Mouse (Mus musculus): ENCODE measurements around the gene BC030499.
A peak's percentile ranks its signal among the peaks of the same experiment; 100 is the strongest.
"Not testable (repeated sequence)": the region's sequence is repeated elsewhere in the genome, so short reads cannot be mapped to it uniquely, and the experiment has no call there.

Gene BC030499

GRCm38 (mm10) chr11:78290654-78291053, at the start of gene BC030499:
Gene BC030499 (plus strand): TSS chr11:78290841.
- no peak for DNase-seq (ENCODE audit: low spot score)

- DNase-seq (ENCODE audit: low spot score) = no peak
Measured at GRCm38 (mm10) chr11:78245261-78245626, 45.4 kb upstream of the BC030499 start.

DNA sequence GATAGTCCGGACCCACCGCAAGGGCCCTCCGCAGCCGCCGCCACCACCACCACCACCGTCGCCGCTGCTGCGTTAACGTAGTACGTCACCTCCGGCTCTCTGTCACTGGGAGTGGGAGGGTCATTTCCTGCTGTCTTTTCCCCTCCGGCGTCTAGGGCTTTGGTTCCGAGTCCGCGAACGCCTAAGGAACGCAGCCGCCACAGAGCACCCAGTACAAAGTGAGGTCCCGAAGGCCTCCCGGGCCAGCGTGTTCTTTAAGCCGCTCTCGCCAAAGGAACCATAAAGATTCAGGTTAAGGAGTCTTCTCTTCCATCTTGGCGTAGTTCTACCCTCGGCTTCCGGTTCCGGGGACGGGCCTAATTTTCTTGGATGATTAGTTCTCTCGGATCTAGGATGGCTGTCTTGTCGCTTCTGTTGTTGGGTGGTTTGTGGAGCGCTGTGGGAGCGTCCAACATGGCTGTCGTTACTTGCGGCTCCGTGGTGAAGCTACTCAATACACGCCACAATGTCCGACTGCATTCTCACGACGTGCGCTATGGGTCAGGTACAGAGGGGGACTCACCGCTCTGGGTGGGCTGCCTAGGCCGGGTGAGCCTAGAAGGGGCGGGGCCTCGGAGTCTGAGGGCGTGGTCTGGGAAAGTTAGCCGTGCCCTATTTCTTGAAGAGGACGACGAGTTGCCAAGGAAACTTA, 44.9 kb upstream of the BC030499 start, which contains the start of the genes Sdf2 and Supt6:
Gene Sdf2 (plus strand): TSS at position 120 of the 691 bp plus-strand sequence.
Gene Supt6 (minus strand): TSS at position 361 of the 691 bp plus-strand sequence.
- DNase-seq (ENCODE audit: low spot score) = peak; percentile 89

DNA sequence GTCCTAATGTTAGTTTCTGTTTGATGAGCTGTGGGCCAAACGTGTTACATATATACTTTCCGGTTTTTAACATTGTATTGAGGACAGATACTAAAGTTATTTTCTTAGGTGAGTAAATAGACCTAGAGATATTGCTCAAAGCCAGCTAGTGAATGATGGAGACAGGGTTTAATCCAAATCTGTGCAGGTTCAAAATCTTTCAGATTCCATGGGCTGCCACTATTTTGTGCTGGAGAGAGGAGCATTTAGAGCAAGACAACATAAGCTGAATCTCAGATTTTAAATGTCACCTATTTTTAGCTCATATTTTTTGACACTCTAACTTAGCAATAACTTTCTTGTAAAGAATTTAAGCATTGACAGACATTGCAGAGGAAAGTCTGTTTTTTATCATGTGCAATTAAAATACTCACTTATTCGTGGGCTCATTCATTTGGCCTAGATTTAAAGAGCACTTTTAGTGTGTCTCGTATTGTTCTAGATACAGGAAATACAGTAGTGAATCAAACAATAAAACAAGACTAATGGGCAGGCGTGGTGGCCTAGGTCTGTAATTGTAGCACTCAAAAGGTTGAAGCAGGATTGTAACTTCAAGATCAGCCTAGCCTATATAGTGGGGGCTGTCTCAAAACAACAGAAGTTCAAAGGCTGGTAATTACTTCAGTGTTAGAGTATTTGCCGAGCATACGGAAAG, 44.2 kb upstream of the BC030499 start:
- DNase-seq (ENCODE audit: low spot score) = no peak

DNA sequence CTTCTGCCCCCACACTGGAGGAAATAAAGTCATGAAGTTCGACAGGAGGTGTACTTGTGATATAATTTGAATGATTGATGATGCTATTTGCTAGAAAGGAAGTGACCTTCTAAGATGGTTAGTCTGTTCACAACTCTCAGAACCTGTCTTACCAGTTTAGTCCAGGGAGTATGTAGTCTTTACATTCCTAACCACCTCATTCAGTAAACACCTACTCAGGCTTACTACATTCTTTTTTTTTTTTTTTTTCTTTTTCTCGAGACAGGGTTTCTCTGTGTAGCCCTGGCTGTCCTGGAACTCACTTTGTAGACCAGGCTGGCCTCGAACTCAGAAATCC, 43.7 kb upstream of the BC030499 start:
- no peak for DNase-seq (ENCODE audit: low spot score)

DNA sequence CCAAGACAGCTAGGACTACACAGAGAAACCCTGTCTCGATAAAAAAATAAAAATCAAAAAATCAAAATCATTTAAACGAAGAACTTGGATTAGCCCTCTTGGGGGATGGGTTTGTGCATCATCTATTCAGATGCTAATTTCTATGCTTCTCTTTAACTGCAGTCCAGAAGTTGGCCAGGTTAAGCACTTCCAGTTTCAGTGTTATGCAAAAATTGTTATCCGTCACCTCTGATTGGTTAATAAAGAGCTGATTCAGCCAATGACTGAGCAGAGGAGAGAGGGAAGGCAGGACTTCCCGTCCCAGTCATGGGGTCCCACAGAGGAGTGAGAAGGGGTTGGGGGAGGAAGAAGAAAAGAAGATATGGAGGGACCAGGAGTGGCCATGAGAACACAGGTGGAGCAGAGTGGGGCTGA, 42.9 kb upstream of the BC030499 start:
- DNase-seq (ENCODE audit: low spot score) = no peak

DNA sequence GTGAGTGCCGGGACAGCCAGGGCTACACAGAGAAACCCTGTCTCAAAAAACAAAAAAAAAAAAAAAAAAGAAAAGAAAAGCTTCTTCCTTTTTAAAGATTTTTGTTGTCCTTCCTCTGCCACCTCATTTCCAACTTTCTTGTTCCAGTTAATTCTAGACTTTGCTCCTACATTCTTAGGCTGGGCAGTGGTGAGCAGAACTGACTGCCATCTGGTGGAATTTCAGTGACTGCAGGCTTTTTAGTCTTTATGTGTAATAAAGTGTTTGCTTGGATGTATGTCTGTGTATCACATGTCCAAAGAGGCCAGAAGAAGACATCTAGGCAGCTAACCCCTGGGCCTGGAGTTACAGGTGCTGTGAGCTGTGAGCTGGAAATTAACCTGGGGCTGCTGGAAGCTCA, 34.0 kb upstream of the BC030499 start:
- DNase-seq (ENCODE audit: low spot score) = peak; percentile 15

DNA sequence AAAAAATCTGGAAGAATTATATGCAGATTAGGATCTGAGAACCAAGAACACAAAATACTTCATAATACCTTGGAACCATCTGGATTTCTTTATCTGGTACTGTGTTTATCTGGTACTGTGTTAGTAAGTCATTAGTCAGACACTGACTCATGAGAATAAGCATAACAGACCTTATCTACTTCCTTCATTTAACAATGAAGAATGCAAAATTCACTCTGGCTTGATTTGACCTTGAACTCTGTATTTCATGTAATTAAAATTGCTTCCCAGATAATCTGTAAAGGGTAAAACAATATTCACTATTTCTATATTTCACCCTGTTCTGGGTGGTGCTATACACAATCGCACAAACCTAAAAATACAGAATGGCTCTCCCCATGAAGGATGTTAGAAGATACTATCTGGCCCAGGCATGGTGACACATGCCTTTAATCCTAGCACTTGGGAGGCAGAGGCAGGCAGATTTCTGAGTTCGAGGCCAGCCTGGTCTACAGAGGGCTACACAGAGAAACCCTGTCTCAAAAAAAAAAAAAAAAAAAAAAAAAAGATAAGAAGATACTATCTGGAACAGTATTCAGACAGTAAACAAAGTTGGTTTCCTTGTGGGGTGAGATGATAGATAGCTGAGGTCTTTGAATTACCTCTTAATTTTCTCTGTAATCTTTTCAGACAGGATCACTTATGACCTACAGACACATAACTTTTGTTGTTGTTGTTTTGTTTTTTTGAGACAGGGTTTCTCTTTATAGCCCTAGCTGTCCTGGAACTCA, 30.0 kb upstream of the BC030499 start:
- peak; percentile 13 for DNase-seq (ENCODE audit: low spot score)

DNA sequence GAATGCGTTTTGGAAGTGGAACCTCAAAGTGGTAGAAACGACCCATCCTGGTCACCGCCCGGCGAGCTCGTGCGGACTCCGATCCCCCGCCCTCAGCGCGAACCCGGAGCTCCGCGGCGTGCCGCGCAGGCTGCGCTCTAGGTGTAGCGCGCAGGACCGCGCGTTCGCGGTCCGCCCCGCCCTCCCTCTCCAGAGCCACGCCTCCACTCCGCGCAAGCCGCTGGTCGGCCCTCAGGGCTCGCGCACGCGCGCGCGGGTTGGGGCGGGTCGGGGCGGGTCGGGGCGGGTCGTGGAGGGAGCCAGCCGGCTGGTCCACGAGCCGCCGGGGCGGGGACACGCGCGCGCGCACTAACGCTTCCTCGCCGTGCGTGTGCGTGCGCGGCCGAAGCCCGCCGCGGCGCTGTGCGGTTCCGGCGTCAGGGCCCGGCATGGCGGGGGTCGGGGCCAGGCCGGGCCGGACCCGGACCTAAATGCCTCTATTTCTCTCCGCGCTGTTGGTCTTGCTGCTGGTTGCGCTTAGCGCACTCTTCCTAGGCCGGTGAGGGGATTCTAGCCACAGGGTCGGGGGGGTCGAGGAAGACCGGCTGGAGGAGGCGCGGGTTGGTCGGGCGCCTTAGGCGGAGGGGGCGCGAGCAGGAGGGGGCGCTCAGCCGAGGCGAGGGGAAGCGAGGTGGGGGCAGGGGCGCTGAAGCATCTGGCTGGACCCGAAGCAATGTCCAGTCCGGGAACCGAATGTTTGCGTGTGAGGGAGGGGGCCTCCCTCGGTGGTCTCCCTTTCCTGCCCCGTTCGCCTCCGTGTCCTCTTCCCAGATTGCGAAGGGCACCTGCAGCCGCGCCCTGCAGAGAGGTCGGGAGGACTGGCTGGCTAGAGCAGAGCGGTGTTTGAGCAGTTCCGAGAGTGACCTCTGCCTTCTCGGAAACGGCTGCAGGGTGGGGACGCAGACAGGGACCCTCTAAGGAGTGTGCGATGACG, 29.0 kb upstream of the BC030499 start, which contains the start of gene 2610507B11Rik:
Gene 2610507B11Rik (plus strand): TSS at position 373 of the 973 bp plus-strand sequence.
- DNase-seq (ENCODE audit: low spot score) = peak; percentile 94

- DNase-seq (ENCODE audit: low spot score) = peak; percentile 83
Measured at GRCm38 (mm10) chr11:78262550-78262949, 28.1 kb upstream of the BC030499 start.

- DNase-seq (ENCODE audit: low spot score) = no peak
Measured at GRCm38 (mm10) chr11:78265571-78265970, 25.1 kb upstream of the BC030499 start.

GRCm38 (mm10) chr11:78271986-78272385, 18.7 kb upstream of the BC030499 start:
- no peak for DNase-seq (ENCODE audit: low spot score)

- DNase-seq (ENCODE audit: low spot score) = no peak
Measured at GRCm38 (mm10) chr11:78275596-78275995, 15.0 kb upstream of the BC030499 start.

- not testable (repeated sequence) for DNase-seq (ENCODE audit: low spot score)
Measured at GRCm38 (mm10) chr11:78276169-78276568, 14.5 kb upstream of the BC030499 start.

- DNase-seq (ENCODE audit: low spot score) = no peak
Measured at GRCm38 (mm10) chr11:78278853-78279252, 11.8 kb upstream of the BC030499 start.

DNA sequence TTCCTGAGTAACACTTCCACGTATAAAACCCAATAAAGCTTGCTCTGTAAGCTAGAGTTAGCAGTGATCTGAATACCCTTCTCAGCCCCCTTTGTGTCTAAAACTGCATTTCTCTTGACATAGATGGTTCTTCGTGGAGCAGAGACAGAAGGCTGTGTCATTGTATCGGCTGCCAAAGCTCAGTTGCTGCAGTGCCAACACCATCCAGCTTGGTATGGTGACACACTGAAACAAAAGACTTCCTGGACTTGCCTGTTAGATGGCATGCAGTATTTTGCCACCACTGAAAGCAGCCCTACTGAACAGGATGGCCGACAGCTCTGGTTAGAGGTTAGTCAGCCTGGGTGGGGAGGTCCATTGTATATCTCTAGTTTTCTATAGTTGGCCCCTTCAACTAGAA, 11.1 kb upstream of the BC030499 start:
- no peak for DNase-seq (ENCODE audit: low spot score)

- DNase-seq (ENCODE audit: low spot score) = no peak
Measured at GRCm38 (mm10) chr11:78289146-78289763, 1.4 kb upstream of the BC030499 start.

GRCm38 (mm10) chr11:78294585-78294984, 3.9 kb downstream of the BC030499 start:
- DNase-seq (ENCODE audit: low spot score) = no peak

DNA sequence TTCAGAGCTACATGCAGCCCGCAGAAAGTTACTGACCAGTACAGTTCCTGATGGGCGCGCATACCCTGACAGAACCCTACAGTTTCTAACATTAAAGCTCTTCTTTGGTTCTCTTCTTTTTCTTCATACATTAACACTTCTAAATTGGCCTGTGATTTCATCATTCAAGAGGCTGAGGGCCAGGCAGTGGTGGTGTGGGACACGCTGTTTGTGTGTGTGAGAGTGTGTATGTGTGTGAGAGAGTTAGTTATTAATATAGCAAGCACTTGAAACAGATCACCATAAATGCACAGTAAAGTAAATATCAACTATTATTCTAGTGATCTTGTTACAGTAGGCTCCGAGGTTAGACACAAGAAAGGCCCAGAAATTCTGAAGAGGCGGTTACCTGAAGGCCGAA, 10.3 kb downstream of the BC030499 start:
- DNase-seq (ENCODE audit: low spot score) = peak; percentile 53

GRCm38 (mm10) chr11:78301357-78302084, 10.9 kb downstream of the BC030499 start, which contains the start of gene Spag5:
Gene Spag5 (plus strand): TSS chr11:78301529.
- DNase-seq (ENCODE audit: low spot score) = peak; percentile 94
